26 mouse cellular contexts compared by ENCODE assay signal in genomic region chr6:55322980-55323379, GRCm38 (mm10). TPM values are rescaled to one million over a fixed set of nuclear protein-coding genes. Genes with fewer than 3 reads are reported as not detected.
DNase-seq lines count a peak whose midpoint lies in the region; ATAC-seq and TF ChIP-seq lines count a peak whose summit lies in the region.
"Had no signal": no experiment of that assay in that cellular context is flagged by ENCODE, and none has a peak within 500 bp of the region (broad histone marks: within the 10 kb centered on the region; RNA-seq: fewer than 3 reads in every experiment).

No protein-coding gene starts in this region.

- no peaks in the 10 kb centered on the region for H3K9me3 ChIP-seq in liver, embryonic 11.5 days (ENCODE audit: control insufficient read depth, low read length)
- H3K9me3 ChIP-seq: hindbrain, embryonic 10.5 days; limb, embryonic 12.5 days; megakaryocyte, embryonic 14.5 days had no signal

- TF ChIP-seq POLR2A in lung, adult 2 months (IDR thresholded peaks at IDR 0.05; ENCODE audit: borderline replicate concordance, extremely low read depth, low read depth, low read length): no peak

- H3K27ac ChIP-seq in liver, embryonic 11.5 days (ENCODE audit: low read depth, low read length): peak overlapping the region; percentile 94
- H3K27ac ChIP-seq: hindbrain, embryonic 10.5 days; limb, embryonic 12.5 days had no signal

- H3K4me2 ChIP-seq in liver, embryonic 11.5 days: peak overlapping the region; percentile 58
- H3K4me2 ChIP-seq: limb, embryonic 12.5 days had no signal

- H3K36me3 ChIP-seq in liver, embryonic 11.5 days (ENCODE audit: control insufficient read depth, insufficient read depth, low read length): no peaks in the 10 kb centered on the region

- no peaks in the 10 kb centered on the region for H3K27me3 ChIP-seq in liver, embryonic 11.5 days (replicated peaks; ENCODE audit: control insufficient read depth, insufficient read depth, low read length)
- H3K27me3 ChIP-seq: limb, embryonic 12.5 days had no signal

- H3K4me3 ChIP-seq in lung, adult 2 months (replicated peaks; ENCODE audit: extremely low read depth, low read depth, low read length): no peak overlapping the region
- no peak overlapping the region for H3K4me3 ChIP-seq in liver, embryonic 11.5 days (ENCODE audit: low read depth, low read length)
- H3K4me3 ChIP-seq: hindbrain, embryonic 10.5 days; limb, embryonic 12.5 days; megakaryocyte, embryonic 14.5 days had no signal

- peak overlapping the region; percentile 43 for H3K9ac ChIP-seq in liver, embryonic 11.5 days (ENCODE audit: low read depth, low read length)
- H3K9ac ChIP-seq: limb, embryonic 12.5 days had no signal

- ATAC-seq in erythroblast, adult 5-6 weeks (replicated peaks; ENCODE audit: low FRiP score, poor library complexity, severe bottlenecking): peak; percentile 47
- ATAC-seq in liver, embryonic 11.5 days (replicated peaks; ENCODE audit: low FRiP score): peak; percentile 17; the same call in 1 of the 2 replicates
- ATAC-seq in megakaryocyte progenitor cell, adult 5-6 weeks (replicated peaks; ENCODE audit: poor library complexity): peak; percentile 32
- ATAC-seq: forebrain, embryonic 16.5 days had no signal

- peak; percentile 47 for DNase-seq in lung, postnatal 36 days
- no peak for DNase-seq in lung, adult 2 months
- DNase-seq in liver, embryonic 11.5 days (ENCODE audit: low spot score): no peak
- no peak for DNase-seq in B cell, adult 2 months
- no peak for DNase-seq in kidney, postnatal 36 days
- DNase-seq in thymus, postnatal 0 days (ENCODE audit: low spot score): no peak
- DNase-seq: adrenal gland, postnatal 14 days; cerebellum, adult 8-10 months; lung, postnatal 10 days; right cerebral cortex, postnatal 25 days; thymus, adult 18-20 months had no signal

- H3K4me1 ChIP-seq in lung, adult 2 months (ENCODE audit: control insufficient read depth, insufficient read depth, low read length): peaks cover 33% of the 10 kb centered on the region
- H3K4me1 ChIP-seq in liver, embryonic 11.5 days (replicated peaks; ENCODE audit: control insufficient read depth, insufficient read depth, low read length): peaks cover 71% of the 10 kb centered on the region

- no peak for TF ChIP-seq CTCF in lung, adult 2 months (IDR thresholded peaks at IDR 0.05; ENCODE audit: insufficient read depth, low read length)

- WGBS in lung, adult 2 months: 95% methylated on average over 2 of the region's 2 CpGs
- 59% methylated on average over 2 of the region's 2 CpGs for WGBS in liver, embryonic 11.5 days

RNA-seq across cellular contexts. Expression of gene Aqp1, which starts 13.3 kb away (rescaled TPM):
- 1,047 and 1,116 TPM in 2 replicates for polyA plus RNA-seq in lung, adult 2 months (2012; rRNA removed)
- 183 and 231 TPM in 2 replicates for total RNA-seq in erythroblast, adult 5-6 weeks (2015; ENCODE audit: low replicate concordance)
- total RNA-seq in erythroblast, adult 5-6 weeks (2017; ENCODE audit: low replicate concordance): 447 and 529 TPM in 2 replicates
- polyA plus RNA-seq in liver, embryonic 11.5 days (2014; fragmentation: Nextera tagmentation; extraction: Ambion mirVana): 6.1 and 8.0 TPM in 2 replicates
- total RNA-seq in megakaryocyte progenitor cell, adult 5-6 weeks (2015): 15.4 and 24.8 TPM in 2 replicates
- 29.3 and 51.0 TPM in 2 replicates for total RNA-seq in megakaryocyte progenitor cell, adult 5-6 weeks (2017)
- 45.1 and 51.8 TPM in 2 replicates for polyA plus RNA-seq in thymus, postnatal 0 days (2015; fragmentation: Nextera tagmentation; extraction: Ambion mirVana)
- total RNA-seq: CH12.LX had no signal

RNA-seq across cellular contexts. Expression of gene Ghrhr, which starts 53.1 kb away (rescaled TPM):
- polyA plus RNA-seq in lung, adult 2 months (2012; rRNA removed): not detected in 2 replicates
- total RNA-seq in erythroblast, adult 5-6 weeks (2015; ENCODE audit: low replicate concordance): 0.63 TPM in 1 of 2 replicates, not detected in the other
- 0.28 TPM in 1 of 2 replicates, not detected in the other for total RNA-seq in erythroblast, adult 5-6 weeks (2017; ENCODE audit: low replicate concordance)
- polyA plus RNA-seq in liver, embryonic 11.5 days (2014; fragmentation: Nextera tagmentation; extraction: Ambion mirVana): not detected in 2 replicates
- total RNA-seq in megakaryocyte progenitor cell, adult 5-6 weeks (2015): not detected in 2 replicates
- total RNA-seq in megakaryocyte progenitor cell, adult 5-6 weeks (2017): not detected in 2 replicates
- polyA plus RNA-seq in thymus, postnatal 0 days (2015; fragmentation: Nextera tagmentation; extraction: Ambion mirVana): 0.10 TPM in 2 replicates
- total RNA-seq: adrenal gland, postnatal 14 days; CH12.LX; gastrocnemius, postnatal 4 days; layer of hippocampus, postnatal 14 days; MEL; midbrain, postnatal 0 days; neutrophil, adult 5-6 weeks had no signal
- polyA plus RNA-seq: embryonic facial prominence, embryonic 11.5 days; forebrain, embryonic 16.5 days; heart, embryonic 16.5 days; hindbrain, embryonic 10.5 days; kidney, embryonic 14.5 days; limb, embryonic 12.5 days; midbrain, postnatal 0 days had no signal

Comparison
In these comparisons a context has a peak if more than half of its experiments do, and no peak if none do; other contexts are left out.
1. RNA of gene Aqp1, which starts 13.3 kb away (polyA plus RNA-seq): 1,047 to 1,116 TPM in lung, adult 2 months; 45.1 to 51.8 TPM in thymus, postnatal 0 days and 6.1 to 8.0 TPM in liver, embryonic 11.5 days; every median in the first group is over 10 times any median in the second.
2. Peak in every context shown above with its lines, with median percentiles within 50 percentile points of each other: ATAC-seq.